Mouse (Mus musculus) myocyte (in vitro differentiated cells): ENCODE results near the gene Olfr926.

Experiments
- CEBPB ChIP-seq: IDR thresholded peaks from 2 replicates; pipeline ENCODE4 v1.6.1; 2011; ENCODE audit warnings: mild to moderate bottlenecking, moderate library complexity; ENCODE audit not compliant: poor library complexity, insufficient read depth, severe bottlenecking
- E2F4 ChIP-seq: IDR thresholded peaks from one replicate; pipeline ENCODE4 v1.6.1; 2011; ENCODE audit warnings: mild to moderate bottlenecking, control low read depth, moderate library complexity; ENCODE audit not compliant: insufficient read depth
- MAX ChIP-seq: IDR thresholded peaks from one replicate; pipeline ENCODE4 v1.6.1; 2011; ENCODE audit warnings: low read depth, mild to moderate bottlenecking, control low read depth
- MYOD1 ChIP-seq, 3 experiments: IDR thresholded peaks; one replicate each; pipeline ENCODE4 v1.6.1; 2011; ENCODE audit warnings: control low read depth in 2 of 3, low read depth in 2 of 3, mild to moderate bottlenecking in 2 of 3, moderate library complexity in 1 of 3; ENCODE audit not compliant: insufficient read length in 2 of 3, control insufficient read depth in 1 of 3
- MYOG ChIP-seq, 3 experiments: IDR thresholded peaks; one replicate each; pipeline ENCODE4 v1.6.1; 2011; ENCODE audit warnings: control low read depth in 2 of 3, low read depth in 2 of 3, mild to moderate bottlenecking in 2 of 3; ENCODE audit not compliant: insufficient read length in 2 of 3, control insufficient read depth in 1 of 3, insufficient read depth in 1 of 3
- POLR2A ChIP-seq: IDR thresholded peaks from one replicate; pipeline ENCODE4 v1.6.1; 2011; ENCODE audit warnings: low read depth, mild to moderate bottlenecking, control low read depth, moderate library complexity; ENCODE audit not compliant: insufficient read length
- POLR2AphosphoS2 ChIP-seq: IDR thresholded peaks from one replicate; pipeline ENCODE4 v1.6.1; 2011; ENCODE audit warnings: low read depth, control low read depth; ENCODE audit not compliant: insufficient read length
- REST ChIP-seq: IDR thresholded peaks from one replicate; pipeline ENCODE4 v1.6.1; 2011; ENCODE audit warnings: mild to moderate bottlenecking, control low read depth, moderate library complexity; ENCODE audit not compliant: insufficient read depth, insufficient read length
- SRF ChIP-seq: IDR thresholded peaks from one replicate; pipeline ENCODE4 v1.6.1; 2011; ENCODE audit warnings: low read depth; ENCODE audit not compliant: control insufficient read depth, insufficient read length
- TCF12 ChIP-seq: IDR thresholded peaks from one replicate; pipeline ENCODE4 v1.6.1; 2011; ENCODE audit warnings: mild to moderate bottlenecking, control low read depth; ENCODE audit not compliant: poor library complexity, insufficient read depth, severe bottlenecking
- TCF3 ChIP-seq: IDR thresholded peaks from one replicate; pipeline ENCODE4 v1.6.1; 2011; ENCODE audit warnings: low read depth, control low read depth; ENCODE audit not compliant: insufficient read length
- USF1 ChIP-seq: IDR thresholded peaks from one replicate; pipeline ENCODE4 v1.6.1; 2011; ENCODE audit warnings: low read depth, mild to moderate bottlenecking, control low read depth, moderate library complexity

DNA sequence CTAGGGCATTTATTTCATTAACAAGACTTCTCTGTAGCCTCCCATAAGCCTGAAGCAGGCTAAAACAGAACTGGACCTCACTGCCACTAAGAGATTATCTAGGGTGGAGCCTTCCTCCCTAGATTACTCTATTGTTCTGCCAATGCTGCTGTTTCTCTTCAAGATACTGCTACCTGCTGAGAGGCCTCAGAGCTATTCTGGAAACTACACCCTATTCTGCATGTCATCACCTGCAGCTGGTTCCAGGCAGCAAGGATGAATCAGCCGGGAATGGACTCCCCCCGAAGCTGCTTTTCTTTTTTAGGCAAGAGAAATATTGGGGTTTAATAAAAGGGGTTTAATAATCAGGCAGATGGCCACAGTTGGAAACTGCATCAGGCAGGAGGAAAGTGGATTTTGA is 43.9 kb upstream of the Olfr926 start:
- no peak for TF ChIP-seq USF1
- TF ChIP-seq MAX: no peak
- TF ChIP-seq POLR2A: no peak
- TF ChIP-seq TCF12: no peak
- TF ChIP-seq TCF3: no peak
- TF ChIP-seq POLR2AphosphoS2: no peak
- TF ChIP-seq SRF: no peak
- no peak for TF ChIP-seq MYOG (IDR thresholded peaks at IDR 0.05; ENCODE audit: control insufficient read depth in 1 of 3, insufficient read depth in 1 of 3, insufficient read length in 2 of 3, low read depth in 2 of 3)
- no peak for TF ChIP-seq REST
- no peak for TF ChIP-seq MYOD1 (IDR thresholded peaks at IDR 0.05; ENCODE audit: control insufficient read depth in 1 of 3, insufficient read length in 2 of 3, low read depth in 2 of 3)
- no peak for TF ChIP-seq CEBPB
- TF ChIP-seq E2F4: no peak
